Mouse (Mus musculus): ENCODE data around the gene Pdik1l.
"Not testable (repeated sequence)": the region's sequence is repeated elsewhere in the genome, so short reads cannot be mapped to it uniquely, and the experiment has no call there.

Pdik1l gene

GRCm38 (mm10) chr4:134298626-134299497, 11.2 kb upstream of the Pdik1l start:
- DNase-seq (ENCODE audit: low read depth, low spot score): no peak

DNA sequence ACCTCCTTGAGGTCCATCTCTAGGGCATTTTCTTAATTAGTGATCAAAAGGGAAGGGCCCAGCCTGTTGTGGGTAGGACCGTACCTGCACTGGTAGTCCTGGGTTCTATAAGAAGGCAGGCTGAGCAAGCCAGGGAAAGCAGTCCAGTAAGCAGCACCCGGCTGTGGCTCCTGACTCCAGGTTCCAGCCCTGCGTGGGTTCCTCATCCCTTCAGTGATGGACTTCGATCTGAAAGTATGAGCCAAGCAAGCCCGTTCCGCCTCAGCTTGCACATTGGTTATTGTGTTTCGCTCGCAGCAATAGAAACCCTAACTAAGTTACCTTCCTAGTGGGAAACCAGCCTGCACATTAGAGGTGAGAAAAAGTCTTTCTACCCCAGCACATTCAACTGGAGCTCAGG, 9.7 kb upstream of the Pdik1l start:
- DNase-seq (ENCODE audit: low read depth, low spot score): no peak

DNA sequence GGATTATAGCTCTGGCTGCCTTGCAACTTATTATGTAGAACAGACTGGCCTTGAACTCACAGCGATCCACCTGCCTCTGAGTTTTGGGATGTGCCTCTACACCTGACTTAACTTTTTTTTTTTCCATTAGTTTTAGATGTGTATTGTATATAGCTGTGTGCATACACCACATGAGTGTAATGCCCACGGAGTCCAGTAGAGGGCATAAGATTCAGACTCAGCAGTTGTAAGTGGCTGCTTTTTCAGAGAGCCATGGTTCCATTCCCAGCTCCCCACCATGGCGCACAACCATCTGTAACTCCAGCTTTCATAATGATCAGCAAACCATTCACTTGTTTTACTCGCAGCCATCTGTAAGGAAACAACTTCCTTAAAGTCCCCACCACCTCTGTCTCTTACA, 8.8 kb upstream of the Pdik1l start:
- DNase-seq (ENCODE audit: low read depth, low spot score): no peak

GRCm38 (mm10) chr4:134296096-134296495, 8.4 kb upstream of the Pdik1l start:
- not testable (repeated sequence) for DNase-seq (ENCODE audit: low read depth, low spot score)

GRCm38 (mm10) chr4:134293692-134294163, 6.0 kb upstream of the Pdik1l start:
- DNase-seq (ENCODE audit: low read depth, low spot score): no peak

DNA sequence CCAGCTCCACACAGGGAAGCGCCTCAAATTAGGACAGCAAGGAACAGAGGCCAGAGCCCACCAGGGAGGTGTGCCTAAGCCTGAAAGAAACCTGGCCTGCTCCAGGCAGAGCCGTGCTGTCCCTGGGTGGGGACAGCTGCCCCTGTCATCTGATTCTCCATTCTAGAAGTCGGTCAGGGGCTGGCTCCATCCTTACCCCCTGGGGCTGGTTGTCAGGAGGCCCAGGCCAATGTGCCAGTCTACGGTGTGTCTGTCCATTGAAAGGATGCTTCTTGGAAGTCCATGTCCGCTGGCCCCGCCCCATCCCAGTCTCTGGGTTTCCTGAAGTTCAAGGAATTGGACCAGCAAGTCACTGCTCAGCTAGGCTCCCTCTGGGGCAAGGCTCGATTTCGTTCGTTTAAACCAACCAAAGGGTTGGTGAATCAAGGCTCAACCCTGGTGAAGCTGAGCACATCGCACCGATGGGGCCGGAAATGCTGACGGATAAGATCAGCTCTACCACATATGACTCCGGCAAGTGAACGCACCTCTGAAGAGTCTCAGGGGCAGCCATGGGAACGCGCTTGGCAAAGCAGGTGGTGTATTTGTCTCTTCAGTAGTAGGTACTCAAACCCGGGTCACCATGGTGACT, 5.5 kb upstream of the Pdik1l start:
- peak; percentile 24 for DNase-seq (ENCODE audit: low read depth, low spot score)

- peak; percentile 80 for DNase-seq (ENCODE audit: low read depth, low spot score)
Measured at GRCm38 (mm10) chr4:134292067-134292466, 4.4 kb upstream of the Pdik1l start.

GRCm38 (mm10) chr4:134288397-134289256, 932 bp upstream of the Pdik1l start:
- DNase-seq (ENCODE audit: low read depth, low spot score): no peak

GRCm38 (mm10) chr4:134287168-134287564, 529 bp downstream of the Pdik1l start:
- peak; percentile 96 for DNase-seq (ENCODE audit: low read depth, low spot score)

DNA sequence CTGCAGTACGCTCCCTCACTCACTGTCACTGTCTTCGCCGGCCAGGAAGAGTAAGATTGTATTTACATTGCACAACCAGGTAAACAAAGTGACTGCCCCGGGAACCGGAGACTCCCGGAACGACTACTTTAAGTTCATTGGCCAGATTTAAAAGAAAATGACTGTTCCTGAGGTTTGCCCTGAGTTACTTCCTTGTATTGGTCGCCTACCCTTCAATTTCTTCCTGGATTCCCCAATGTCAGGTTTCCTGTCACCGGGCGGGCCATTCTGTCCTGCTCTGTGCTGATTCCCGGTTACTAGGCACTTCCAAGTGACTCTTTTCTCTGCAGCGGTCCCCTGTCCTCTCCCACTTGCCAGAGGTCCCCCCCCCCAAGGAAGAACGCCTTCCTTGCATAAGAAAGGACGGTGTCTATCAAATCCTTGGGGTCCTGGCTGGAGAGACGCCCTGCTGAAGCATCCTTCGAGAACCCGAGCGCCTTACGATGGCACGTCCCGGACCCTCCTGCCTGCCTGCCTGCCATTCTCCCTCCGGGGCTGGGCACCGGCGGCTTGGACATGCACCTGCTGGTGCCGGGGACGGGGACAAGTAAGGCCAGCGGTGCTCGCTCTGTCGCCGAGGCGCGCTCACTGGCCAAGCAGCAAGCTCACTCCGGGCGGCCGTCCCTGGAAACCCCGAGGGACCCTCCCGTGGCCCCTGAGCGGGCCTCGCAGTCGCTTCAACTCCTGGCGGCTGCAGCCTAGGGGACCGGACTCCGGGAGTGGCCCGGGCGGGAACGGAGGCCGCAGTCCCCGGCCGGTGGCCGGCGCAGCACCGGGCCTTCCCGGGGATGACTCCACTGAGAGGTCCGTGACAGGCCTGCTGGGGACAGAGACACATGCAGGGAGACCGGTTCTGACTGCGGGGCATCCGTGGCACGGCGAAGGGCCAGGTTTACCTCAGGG, 1.2 kb downstream of the Pdik1l start:
- no peak for DNase-seq (ENCODE audit: low read depth, low spot score)

GRCm38 (mm10) chr4:134284942-134285341, 2.8 kb downstream of the Pdik1l start:
- no peak for DNase-seq (ENCODE audit: low read depth, low spot score)

DNA sequence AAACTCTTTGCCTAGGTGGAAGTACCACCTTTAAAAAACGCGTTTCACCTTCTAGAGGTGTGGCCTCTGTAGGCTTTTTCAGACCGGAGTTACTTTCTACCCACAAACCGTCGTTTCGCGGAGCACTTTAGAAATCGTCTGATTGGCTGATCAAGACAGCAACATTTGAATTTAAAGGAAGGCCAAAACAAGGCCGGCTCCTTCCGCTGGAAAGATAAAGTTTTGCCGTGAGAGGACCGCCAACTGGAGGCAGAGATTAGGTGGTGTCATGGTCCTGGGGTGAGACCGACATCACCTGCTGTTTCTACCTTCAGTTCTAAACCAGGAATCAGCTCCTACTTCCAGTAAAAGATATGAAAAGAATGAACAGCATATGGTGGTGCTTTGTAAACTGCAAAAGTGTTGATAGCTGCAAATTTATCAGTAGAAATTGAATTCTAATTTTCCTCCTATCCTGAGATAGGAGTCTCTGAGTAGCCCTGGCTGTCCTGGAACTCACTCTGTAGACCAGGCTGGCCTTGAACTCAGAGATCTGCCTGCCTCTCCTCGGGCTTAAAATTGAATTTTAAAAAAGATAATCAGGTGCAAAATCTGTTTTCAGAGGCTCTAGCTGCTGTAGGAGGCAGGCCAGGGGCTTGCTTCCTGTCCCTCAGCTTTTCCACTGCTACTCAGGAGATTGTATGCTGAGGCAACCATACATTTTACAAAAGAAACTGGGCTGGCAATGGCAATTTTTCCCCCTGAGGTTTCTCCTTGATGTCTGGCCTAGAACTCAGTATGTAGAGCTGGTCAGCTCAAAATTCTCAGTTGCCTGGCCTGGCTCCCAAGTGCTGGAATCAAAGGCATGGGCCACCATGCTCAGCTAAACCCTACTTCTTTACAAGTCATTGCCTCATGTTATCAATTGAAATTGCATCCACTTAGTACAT, 14.0 kb downstream of the Pdik1l start:
- DNase-seq (ENCODE audit: low read depth, low spot score): peak; percentile 93

DNA sequence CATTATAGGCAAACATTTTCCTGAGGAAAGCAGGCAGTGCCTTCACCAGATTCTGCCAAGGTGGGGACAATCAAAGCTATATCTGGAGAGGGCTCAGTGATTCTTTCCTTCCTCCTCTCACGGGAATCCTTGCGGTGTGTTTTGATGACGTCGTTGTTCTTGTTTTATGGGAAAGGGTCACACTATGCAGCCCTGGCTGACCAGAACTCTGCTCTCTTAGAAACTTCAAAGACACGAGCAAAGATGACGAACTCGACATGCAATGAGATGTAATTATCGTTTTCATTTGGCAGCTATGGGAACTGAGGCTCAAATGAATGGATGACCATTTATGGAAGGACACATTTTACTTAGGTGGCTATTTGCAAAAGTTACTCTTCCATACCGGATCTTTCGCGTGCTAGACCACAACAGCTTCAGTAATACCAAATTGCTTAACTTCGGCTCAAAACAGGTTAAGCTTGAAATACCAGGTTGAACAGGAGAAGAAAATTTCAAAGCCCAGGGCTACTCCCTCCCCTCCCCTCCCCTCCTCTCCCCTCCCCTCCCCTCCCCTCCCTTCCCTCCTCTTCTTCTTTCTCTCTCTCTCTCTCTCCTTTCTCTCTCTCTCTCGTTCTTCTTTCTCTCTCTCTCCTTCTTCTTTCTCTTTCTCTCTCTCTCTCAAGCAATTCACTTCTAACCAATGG, 14.8 kb downstream of the Pdik1l start:
- DNase-seq (ENCODE audit: low read depth, low spot score): no peak

DNA sequence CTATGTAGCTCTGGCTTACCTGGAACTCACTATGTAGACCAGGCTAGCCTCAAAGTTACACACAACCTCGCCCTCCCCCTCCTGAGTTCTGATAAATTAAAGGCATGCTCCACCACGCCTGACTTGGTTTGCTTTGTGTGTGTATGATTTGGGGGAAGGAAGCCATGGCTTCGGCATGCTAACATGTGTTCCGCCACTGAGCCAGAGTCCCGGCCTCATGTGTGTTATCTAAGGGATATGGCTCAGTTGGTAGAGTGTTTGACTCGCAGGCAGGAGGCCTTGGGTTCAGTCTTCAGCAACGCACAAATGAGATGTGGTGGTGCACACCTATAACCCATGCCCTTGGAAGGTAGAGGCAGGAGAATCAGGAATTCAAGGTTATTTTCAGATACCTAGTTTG, 15.7 kb downstream of the Pdik1l start:
- no peak for DNase-seq (ENCODE audit: low read depth, low spot score)

- DNase-seq (ENCODE audit: low read depth, low spot score): peak; percentile 43
Measured at GRCm38 (mm10) chr4:134269622-134270021, 18.1 kb downstream of the Pdik1l start.

DNA sequence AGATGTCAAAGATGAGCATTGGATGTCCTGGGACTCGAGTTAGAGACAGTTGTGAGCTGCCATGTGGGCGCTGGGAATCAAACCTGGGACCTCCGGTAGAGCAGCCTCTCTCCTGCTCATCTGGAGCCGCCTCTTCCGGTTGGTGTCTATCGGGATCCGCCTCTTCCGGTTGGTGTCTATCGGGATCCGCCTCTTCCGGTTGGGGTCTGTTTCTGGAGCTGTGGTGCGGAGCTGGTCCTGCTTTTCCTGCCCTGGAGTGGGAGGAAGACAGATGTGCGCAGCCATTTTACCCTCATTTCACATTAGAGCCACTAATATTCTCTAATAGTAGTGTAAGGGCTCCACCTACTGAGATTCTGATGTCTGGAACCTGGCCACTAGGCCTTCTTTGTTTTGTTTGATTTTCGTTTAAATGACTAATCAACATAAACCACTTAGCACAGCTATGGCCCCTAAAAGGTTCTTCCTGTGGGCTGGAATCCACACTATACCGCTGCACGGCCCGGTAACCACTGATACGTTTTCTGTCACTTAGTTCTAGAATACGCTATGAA, 19.5 kb downstream of the Pdik1l start:
- no peak for DNase-seq (ENCODE audit: low read depth, low spot score)

DNA sequence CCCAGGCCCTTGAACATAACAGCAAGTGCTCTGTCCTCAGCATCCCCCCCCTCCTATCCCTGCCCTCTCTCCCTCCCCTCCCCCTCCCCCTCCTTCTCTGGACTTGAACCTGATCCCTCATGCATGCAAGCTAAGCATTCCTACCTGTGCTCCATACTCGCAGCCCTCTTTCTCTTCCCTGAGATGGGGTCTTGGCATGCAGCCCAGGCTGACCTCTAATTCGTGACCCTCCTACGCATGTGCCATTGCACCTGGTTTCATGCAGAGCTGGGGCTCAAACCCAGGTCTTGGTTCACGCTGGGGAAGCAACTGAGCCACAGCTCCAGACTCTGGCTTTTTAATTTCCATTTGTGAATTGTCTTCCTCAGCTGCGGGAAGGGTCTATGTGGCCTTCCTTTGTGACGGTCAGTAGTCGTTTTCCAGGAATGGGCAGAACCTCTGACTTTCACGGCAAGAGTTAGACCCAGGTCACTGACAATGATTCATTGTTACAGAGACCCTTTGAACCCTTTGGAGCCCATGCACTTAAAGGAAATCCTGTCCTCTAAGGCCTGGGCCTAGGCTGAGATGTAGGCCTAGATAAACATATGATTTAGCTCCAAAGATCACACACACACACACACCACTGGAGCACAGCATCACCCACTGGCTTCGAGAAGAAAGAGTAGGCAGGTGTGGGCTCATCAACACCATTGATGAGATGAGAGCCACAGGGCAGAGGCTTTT, 21.7 kb downstream of the Pdik1l start:
- DNase-seq (ENCODE audit: low read depth, low spot score): no peak

- peak; percentile 38 for DNase-seq (ENCODE audit: low read depth, low spot score)
Measured at GRCm38 (mm10) chr4:134263191-134263590, 24.5 kb downstream of the Pdik1l start.

All from CD4-positive helper T cell, adult 2 months (primary cell).